Mouse (Mus musculus): ENCODE data around the gene Tacc3. TPM values are rescaled to one million over a fixed set of nuclear protein-coding genes. Genes with fewer than 3 reads are reported as not detected.

The Tacc3 gene
- total and polyA plus RNA-seq, 3 experiments: 1.4 to 3.1 (median 1.8) TPM

DNA sequence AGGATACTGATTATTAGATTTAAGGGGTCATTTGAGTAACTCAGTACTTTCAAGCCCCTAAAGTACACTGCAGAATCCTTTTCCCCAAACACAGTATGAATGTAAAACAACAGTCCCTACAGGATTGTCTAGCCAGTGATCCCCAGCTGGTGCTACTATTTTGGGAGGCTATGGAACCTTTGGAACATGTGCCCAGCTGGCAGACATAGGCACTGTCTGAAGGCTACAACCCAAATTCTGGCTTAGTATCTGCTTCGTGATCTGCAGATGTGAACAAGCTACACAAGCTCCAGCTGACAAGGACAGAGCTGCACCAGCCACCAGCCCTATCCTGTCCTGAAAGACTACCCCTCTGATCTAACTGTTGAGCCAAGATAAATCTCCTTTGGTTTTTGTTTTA, 25.4 kb upstream of the Tacc3 start:
- Histone ChIP-seq H3K36me3 (ENCODE audit: control insufficient read depth, insufficient read depth, low read length) (no peaks in the 10 kb centered on the region), H3K27me3 (ENCODE audit: control insufficient read depth, insufficient read depth, low read length) (no peaks in the 10 kb centered on the region), H3K27ac (peak overlapping the region; percentile 61), H3K79me2 (replicated peaks; ENCODE audit: control insufficient read depth, insufficient read depth, low read length) (no peaks in the 10 kb centered on the region), H3K9ac (ENCODE audit: low read depth, low read length) (no peak overlapping the region), H3K4me1 (ENCODE audit: control insufficient read depth, insufficient read depth, low read length) (peaks cover 12% of the 10 kb centered on the region), H3K4me3 (no peak overlapping the region)
- no peak for TF ChIP-seq POLR2A (IDR thresholded peaks at IDR 0.05; ENCODE audit: insufficient read depth, low read depth, low read length)
- no peak for TF ChIP-seq CTCF (IDR thresholded peaks at IDR 0.05)
- TF ChIP-seq EP300 (IDR thresholded peaks at IDR 0.05; ENCODE audit: insufficient read depth, low read depth, low read length): no peak
- intact Hi-C loops (cut with DNase I): loop anchor here (5.0 kb wide), 1 partner anchor 305 kb away; the partner anchor contains the start of gene Nelfa
- DNase-seq: peak in 1 of 2 experiments; percentile 28
- WGBS: 54% methylated on average over 1 of the region's 1 CpGs

GRCm38 (mm10) chr5:33635361-33635760, 22.6 kb upstream of the Tacc3 start:
- intact Hi-C loops (cut with DNase I): no loop called here
- Histone ChIP-seq H3K9ac (ENCODE audit: low read depth, low read length) (no peak overlapping the region), H3K36me3 (ENCODE audit: control insufficient read depth, insufficient read depth, low read length) (no peaks in the 10 kb centered on the region), H3K4me1 (ENCODE audit: control insufficient read depth, insufficient read depth, low read length) (peaks cover 8% of the 10 kb centered on the region), H3K79me2 (replicated peaks; ENCODE audit: control insufficient read depth, insufficient read depth, low read length) (no peaks in the 10 kb centered on the region; the same call in 1 of the 2 replicates), H3K27me3 (ENCODE audit: control insufficient read depth, insufficient read depth, low read length) (no peaks in the 10 kb centered on the region), H3K27ac (no peak overlapping the region), H3K4me3 (no peak overlapping the region)
- WGBS: 90% methylated on average over 3 of the region's 3 CpGs
- TF ChIP-seq EP300 (IDR thresholded peaks at IDR 0.05; ENCODE audit: insufficient read depth, low read depth, low read length) (no peak), CTCF (IDR thresholded peaks at IDR 0.05) (no peak), POLR2A (IDR thresholded peaks at IDR 0.05; ENCODE audit: insufficient read depth, low read depth, low read length) (no peak)
- no peak for DNase-seq

GRCm38 (mm10) chr5:33637606-33638350, 20.1 kb upstream of the Tacc3 start:
- Histone ChIP-seq H3K27me3 (ENCODE audit: control insufficient read depth, insufficient read depth, low read length) (no peaks in the 10 kb centered on the region), H3K36me3 (ENCODE audit: control insufficient read depth, insufficient read depth, low read length) (no peaks in the 10 kb centered on the region; the same call in 1 of the 2 replicates), H3K79me2 (replicated peaks; ENCODE audit: control insufficient read depth, insufficient read depth, low read length) (no peaks in the 10 kb centered on the region; the same call in 1 of the 2 replicates), H3K4me1 (ENCODE audit: control insufficient read depth, insufficient read depth, low read length) (peaks cover 4% of the 10 kb centered on the region), H3K9ac (ENCODE audit: low read depth, low read length) (no peak overlapping the region), H3K4me3 (no peak overlapping the region), H3K27ac (no peak overlapping the region)
- no peak for TF ChIP-seq POLR2A (IDR thresholded peaks at IDR 0.05; ENCODE audit: insufficient read depth, low read depth, low read length)
- no peak for TF ChIP-seq CTCF (IDR thresholded peaks at IDR 0.05)
- TF ChIP-seq EP300 (IDR thresholded peaks at IDR 0.05; ENCODE audit: insufficient read depth, low read depth, low read length): no peak
- no peak for DNase-seq
- intact Hi-C loops (cut with DNase I): no loop called here
- WGBS: 74% methylated on average over 3 of the region's 3 CpGs

GRCm38 (mm10) chr5:33638826-33639225, 19.1 kb upstream of the Tacc3 start:
- Histone ChIP-seq H3K9ac (ENCODE audit: low read depth, low read length) (no peak overlapping the region), H3K27ac (peak overlapping the region; percentile 63), H3K36me3 (ENCODE audit: control insufficient read depth, insufficient read depth, low read length) (no peaks in the 10 kb centered on the region; the same call in 1 of the 2 replicates), H3K27me3 (ENCODE audit: control insufficient read depth, insufficient read depth, low read length) (no peaks in the 10 kb centered on the region), H3K4me3 (no peak overlapping the region), H3K79me2 (replicated peaks; ENCODE audit: control insufficient read depth, insufficient read depth, low read length) (no peaks in the 10 kb centered on the region; the same call in 1 of the 2 replicates), H3K4me1 (ENCODE audit: control insufficient read depth, insufficient read depth, low read length) (peaks cover 4% of the 10 kb centered on the region)
- WGBS: 21% methylated on average over 4 of the region's 4 CpGs
- DNase-seq: no peak
- intact Hi-C loops (cut with DNase I): no loop called here
- no peak for TF ChIP-seq CTCF (IDR thresholded peaks at IDR 0.05)
- no peak for TF ChIP-seq POLR2A (IDR thresholded peaks at IDR 0.05; ENCODE audit: insufficient read depth, low read depth, low read length)
- TF ChIP-seq EP300 (IDR thresholded peaks at IDR 0.05; ENCODE audit: insufficient read depth, low read depth, low read length): no peak

DNA sequence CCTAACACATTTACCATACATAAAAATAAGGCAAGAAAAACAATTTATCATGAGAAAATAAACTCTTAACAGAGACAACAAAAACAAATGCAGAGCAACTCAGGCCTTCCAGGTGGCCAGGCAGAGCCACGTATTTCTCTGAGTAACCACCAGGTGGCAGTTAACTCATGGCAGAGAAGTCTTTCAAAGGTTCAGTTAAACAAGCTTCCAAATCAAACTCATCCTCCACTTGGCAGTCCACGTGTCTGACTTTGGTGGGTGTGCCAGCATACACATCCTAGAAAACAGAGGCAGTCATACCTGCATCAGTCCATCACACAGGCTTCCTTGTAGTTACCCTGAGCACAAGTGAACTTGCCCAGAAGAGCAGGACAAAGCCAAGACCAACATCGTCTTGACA, 17.3 kb upstream of the Tacc3 start:
- Histone ChIP-seq H3K36me3 (ENCODE audit: control insufficient read depth, insufficient read depth, low read length) (no peaks in the 10 kb centered on the region; the same call in 1 of the 2 replicates), H3K9ac (ENCODE audit: low read depth, low read length) (no peak overlapping the region), H3K79me2 (replicated peaks; ENCODE audit: control insufficient read depth, insufficient read depth, low read length) (no peaks in the 10 kb centered on the region; the same call in 1 of the 2 replicates), H3K4me1 (ENCODE audit: control insufficient read depth, insufficient read depth, low read length) (peaks cover 4% of the 10 kb centered on the region), H3K27ac (no peak overlapping the region), H3K4me3 (no peak overlapping the region), H3K27me3 (ENCODE audit: control insufficient read depth, insufficient read depth, low read length) (no peaks in the 10 kb centered on the region)
- intact Hi-C loops (cut with DNase I): no loop called here
- TF ChIP-seq EP300 (IDR thresholded peaks at IDR 0.05; ENCODE audit: insufficient read depth, low read depth, low read length) (no peak), CTCF (IDR thresholded peaks at IDR 0.05) (peak; percentile 93), POLR2A (IDR thresholded peaks at IDR 0.05; ENCODE audit: insufficient read depth, low read depth, low read length) (no peak)
- 29% methylated on average over 3 of the region's 3 CpGs for WGBS
- peak in 1 of 2 experiments; percentile 38 for DNase-seq

- peak overlapping the region; percentile 100 for H3K27ac ChIP-seq
- WGBS: 11% methylated on average over 2 of the region's 2 CpGs
Observed at GRCm38 (mm10) chr5:33651017-33651416, 6.9 kb upstream of the Tacc3 start.

More at GRCm38 (mm10) chr5:33651017-33651416, 6.9 kb upstream of the Tacc3 start:
- Histone ChIP-seq H3K4me1 (ENCODE audit: control insufficient read depth, insufficient read depth, low read length) (peaks cover 2% of the 10 kb centered on the region), H3K36me3 (ENCODE audit: control insufficient read depth, insufficient read depth, low read length) (peaks cover 11% of the 10 kb centered on the region; the same call in 1 of the 2 replicates), H3K27me3 (ENCODE audit: control insufficient read depth, insufficient read depth, low read length) (no peaks in the 10 kb centered on the region), H3K79me2 (replicated peaks; ENCODE audit: control insufficient read depth, insufficient read depth, low read length) (0 out of 2 replicates have a peak, but pooled peaks cover 3% of the 10 kb centered on the region), H3K4me3 (peak overlapping the region; percentile 73), H3K9ac (ENCODE audit: low read depth, low read length) (no peak overlapping the region)
- TF ChIP-seq EP300 (IDR thresholded peaks at IDR 0.05; ENCODE audit: insufficient read depth, low read depth, low read length): no peak
- no peak for TF ChIP-seq CTCF (IDR thresholded peaks at IDR 0.05)
- TF ChIP-seq POLR2A (IDR thresholded peaks at IDR 0.05; ENCODE audit: insufficient read depth, low read depth, low read length): no peak
- intact Hi-C loops (cut with DNase I): loop anchor here (2.0 to 10.0 kb wide), 3 partner anchors 20 to 714 kb away; partner anchors contain the start of genes Fam193a and Mxd4
- no peak for DNase-seq

All from heart, adult 2 months (tissue).